Mouse (Mus musculus) liver, postnatal 0 days (tissue): ENCODE results near the gene Klf3. TPM values are rescaled to one million over a fixed set of nuclear protein-coding genes. Genes with fewer than 3 reads are reported as not detected.

Experiments
- ATAC-seq: fragments of 200-750 bp; cut with Nextera tagmentation; 2 replicates; pipeline ENCODE4 v1.8.0; 2017; ENCODE audit warnings: mild to moderate bottlenecking, moderate library complexity
- DNase-seq: peaks from one replicate; pipeline ENCODE4 v3.0.0-alpha.2; 2016
- H3K27ac ChIP-seq: fragments of 300-500 bp; sonication (generic); 2 replicates; pipeline ENCODE4 v1.5.1; 2014; ENCODE audit warnings: antibody characterized with exemption, moderate library complexity, mild to moderate bottlenecking, low read depth
- H3K27me3 ChIP-seq: fragments of 300-500 bp; sonication (generic); 2 replicates; pipeline ENCODE4 v1.6.1; 2014; ENCODE audit warnings: low read length, control low read depth, mixed read lengths; ENCODE audit not compliant: insufficient read depth
- H3K36me3 ChIP-seq: fragments of 300-500 bp; sonication (generic); replicated peaks from 2 replicates; pipeline ENCODE4 v1.6.1; 2014; ENCODE audit warnings: mild to moderate bottlenecking, control low read depth, low read length, moderate library complexity, mixed read lengths; ENCODE audit not compliant: insufficient read depth
- H3K4me1 ChIP-seq: fragments of 300-500 bp; sonication (generic); 2 replicates; pipeline ENCODE4 v1.6.1; 2014; ENCODE audit warnings: antibody characterized with exemption, mild to moderate bottlenecking, control low read depth; ENCODE audit not compliant: insufficient read depth
- H3K4me2 ChIP-seq: fragments of 300-500 bp; sonication (generic); 2 replicates; pipeline ENCODE4 v1.6.1; 2014; ENCODE audit warnings: low read depth, mild to moderate bottlenecking, low read length, moderate library complexity, mixed read lengths
- H3K4me3 ChIP-seq: fragments of 300-500 bp; sonication (generic); 2 replicates; pipeline ENCODE4 v1.5.1; 2014; ENCODE audit warnings: low read depth, low read length
- H3K9ac ChIP-seq: fragments of 300-500 bp; sonication (generic); replicated peaks from 2 replicates; pipeline ENCODE4 v1.6.1; 2014; ENCODE audit warnings: mild to moderate bottlenecking, moderate library complexity
- H3K9me3 ChIP-seq: fragments of 300-500 bp; sonication (generic); 2 replicates; pipeline ENCODE4 v1.6.1; 2016; ENCODE audit warnings: mild to moderate bottlenecking, control low read depth, low read length, mixed read lengths
- CTCF ChIP-seq: sonication (generic); IDR thresholded peaks from 2 replicates; pipeline ENCODE4 v1.5.1; 2016; ENCODE audit warnings: antibody characterized with exemption, low read depth
- EP300 ChIP-seq: IDR thresholded peaks from 2 replicates; pipeline ENCODE4 v1.6.1; 2016; ENCODE audit warnings: antibody characterized with exemption, low read depth, mild to moderate bottlenecking
- WGBS: fragments of 180-500 bp; shearing (Covaris S2); extraction: QIAGEN DNeasy Blood & Tissue Kit; methylation state at CpG from one replicate; pipeline ENCODE4 v1.1.7; 2014; ENCODE audit not compliant: insufficient replicate concordance; 5-methylcytosine and 5-hydroxymethylcytosine counted together
- polyA plus RNA-seq: library from polyadenylated mRNA; unstranded; fragments of >200 nt; fragmentation: Nextera tagmentation; extraction: Ambion mirVana; gene quantifications from 2 replicates; pipeline ENCODE4 v1.2.1, GENCODE M21; 2015

Gene Klf3
- polyA plus RNA-seq, 1 experiment from 2014 or later = 65.7 TPM

GRCm38 (mm10) chr5:64808106-64809010, 5.2 kb downstream of the Klf3 start:
- H3K4me2 ChIP-seq = peak overlapping the region; percentile 92
- no peak for DNase-seq
- WGBS = 50% methylated on average over 24 of the region's 24 CpGs
- peaks cover 16% of the 10 kb centered on the region for H3K36me3 ChIP-seq
- H3K4me1 ChIP-seq = peaks cover 68% of the 10 kb centered on the region
- TF ChIP-seq CTCF (no peak), EP300 (no peak)
- H3K4me3 ChIP-seq = peak overlapping the region; percentile 86
- H3K9me3 ChIP-seq = no peaks in the 10 kb centered on the region
- ATAC-seq = no peak
- H3K27ac ChIP-seq = peak overlapping the region; percentile 99
- no peaks in the 10 kb centered on the region for H3K27me3 ChIP-seq
- peak overlapping the region; percentile 46 for H3K9ac ChIP-seq

- WGBS = 57% methylated on average over 7 of the region's 7 CpGs
- Histone ChIP-seq H3K27ac (peak overlapping the region; percentile 99), H3K9ac (peak overlapping the region; percentile 47), H3K4me3 (peak overlapping the region; percentile 6; the same call in 1 of the 2 replicates), H3K27me3 (no peaks in the 10 kb centered on the region), H3K9me3 (no peaks in the 10 kb centered on the region), H3K4me1 (peaks cover 73% of the 10 kb centered on the region), H3K36me3 (peaks cover 18% of the 10 kb centered on the region), H3K4me2 (peak overlapping the region; percentile 92)
- peak; percentile 22; the same call in 1 of the 2 replicates for TF ChIP-seq CTCF
- no peak for TF ChIP-seq EP300
- no peak for ATAC-seq
- DNase-seq = peak; percentile 40
Measured at GRCm38 (mm10) chr5:64809257-64809656, 6.1 kb downstream of the Klf3 start.

GRCm38 (mm10) chr5:64809864-64810263, 6.7 kb downstream of the Klf3 start:
- WGBS = 59% methylated on average over 11 of the region's 11 CpGs
- peaks cover 24% of the 10 kb centered on the region for H3K36me3 ChIP-seq
- H3K9me3 ChIP-seq = no peaks in the 10 kb centered on the region
- DNase-seq = peak; percentile 81
- peak overlapping the region; percentile 93 for H3K9ac ChIP-seq
- H3K27me3 ChIP-seq = no peaks in the 10 kb centered on the region
- no peak for ATAC-seq
- peak overlapping the region; percentile 99 for H3K27ac ChIP-seq
- H3K4me2 ChIP-seq = peak overlapping the region; percentile 92
- TF ChIP-seq EP300 (peak; percentile 87), CTCF (no peak)
- no peak overlapping the region for H3K4me3 ChIP-seq
- H3K4me1 ChIP-seq = peaks cover 77% of the 10 kb centered on the region

GRCm38 (mm10) chr5:64810860-64811499, 7.8 kb downstream of the Klf3 start:
- H3K27ac ChIP-seq = peak overlapping the region; percentile 99
- ATAC-seq (peak; percentile 35), DNase-seq (peak; percentile 48)
- no peaks in the 10 kb centered on the region for H3K9me3 ChIP-seq
- H3K4me1 ChIP-seq = peaks cover 77% of the 10 kb centered on the region
- peak overlapping the region; percentile 83 for H3K4me2 ChIP-seq
- WGBS = 15% methylated on average over 8 of the region's 9 CpGs
- H3K36me3 ChIP-seq = peaks cover 35% of the 10 kb centered on the region
- peak overlapping the region; percentile 93 for H3K9ac ChIP-seq
- peak overlapping the region; percentile 64 for H3K4me3 ChIP-seq
- TF ChIP-seq EP300 = no peak
- no peak for TF ChIP-seq CTCF
- H3K27me3 ChIP-seq = no peaks in the 10 kb centered on the region

GRCm38 (mm10) chr5:64811500-64812123, 8.4 kb downstream of the Klf3 start:
- H3K27ac ChIP-seq = peak overlapping the region; percentile 99
- H3K36me3 ChIP-seq = peaks cover 39% of the 10 kb centered on the region
- peak; percentile 85 for ATAC-seq
- WGBS = 4% methylated on average over 13 of the region's 14 CpGs
- DNase-seq = peak; percentile 83
- H3K4me1 ChIP-seq = peaks cover 72% of the 10 kb centered on the region
- H3K4me2 ChIP-seq = peak overlapping the region; percentile 83
- TF ChIP-seq EP300 (peak; percentile 55), CTCF (no peak)
- peak overlapping the region; percentile 93 for H3K9ac ChIP-seq
- no peaks in the 10 kb centered on the region for H3K27me3 ChIP-seq
- H3K9me3 ChIP-seq = no peaks in the 10 kb centered on the region
- peak overlapping the region; percentile 64 for H3K4me3 ChIP-seq
